Comparison of ENCODE assay signal across 9 mouse cellular contexts in the genomic region with DNA sequence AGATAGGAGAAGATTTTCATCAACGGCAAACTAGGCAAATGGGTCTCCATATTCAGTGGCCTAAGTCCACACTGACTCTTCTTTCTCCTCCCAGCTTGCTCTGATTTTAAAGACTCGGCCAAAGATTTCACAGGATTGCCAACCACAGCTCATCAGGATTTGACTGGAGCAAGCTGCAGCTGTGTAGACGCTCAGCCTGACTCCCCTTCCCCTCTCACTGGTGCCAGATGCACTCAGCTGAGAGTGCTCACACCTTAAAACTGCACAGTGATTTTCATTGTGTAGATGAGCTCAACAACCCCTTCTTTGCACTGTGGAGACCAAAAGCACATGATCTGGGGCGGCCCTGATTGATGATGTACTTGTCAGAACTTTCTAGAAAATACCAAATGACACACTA. TPM values are rescaled to one million over a fixed set of nuclear protein-coding genes. Genes with fewer than 3 reads are reported as not detected.
DNase-seq lines count a peak whose midpoint lies in the region; TF ChIP-seq lines count a peak whose summit lies in the region.
"Not testable (repeated sequence)": the region's sequence is repeated elsewhere in the genome, so short reads cannot be mapped to it uniquely, and the experiment has no call there.
"Had no signal": no experiment of that assay in that cellular context is flagged by ENCODE, and none has a peak within 500 bp of the region (broad histone marks: within the 10 kb centered on the region; RNA-seq: fewer than 3 reads in every experiment).

A gene (minus strand): TSS at position 101 of the 400 bp plus-strand sequence.

- not testable (repeated sequence) for H3K27me3 ChIP-seq in testis, adult 2 months (ENCODE audit: control insufficient read depth, insufficient read depth, low read length)

- H3K36me3 ChIP-seq in testis, adult 2 months (ENCODE audit: control insufficient read depth, insufficient read depth, low read length), result not testable (repeated sequence)

- peak; percentile 33 for DNase-seq in heart, adult 11 months
- DNase-seq in urinary bladder, adult 2 months (ENCODE audit: low spot score), result not testable (repeated sequence)

- H3K27ac ChIP-seq in testis, adult 2 months (ENCODE audit: control insufficient read depth, insufficient read depth, low read depth, low read length), result not testable (repeated sequence)

- not testable (repeated sequence) for H3K4me1 ChIP-seq in testis, adult 2 months (ENCODE audit: control insufficient read depth, insufficient read depth, low read length)

- TF ChIP-seq CTCF in testis, adult 2 months (IDR thresholded peaks at IDR 0.05; ENCODE audit: control insufficient read depth, insufficient read depth, insufficient replicate concordance, low read depth, low read length), result not testable (repeated sequence)

- not testable (repeated sequence) for TF ChIP-seq POLR2A in testis, adult 2 months (IDR thresholded peaks at IDR 0.05; ENCODE audit: control insufficient read depth, low read depth, low read length)

- not testable (repeated sequence) for H3K4me3 ChIP-seq in testis, adult 2 months (ENCODE audit: control insufficient read depth, low read depth, low read length)

RNA-seq across cellular contexts. Expression of the gene that starts here (rescaled TPM):
- 28.1 and 37.2 TPM in 2 replicates for polyA plus RNA-seq in testis, adult 2 months (2012; rRNA removed)
- 8.2 and 17.0 TPM in 2 replicates for polyA plus RNA-seq in urinary bladder, adult 2 months (2012; rRNA removed)
- polyA plus RNA-seq: activated CD4-positive, CD25-positive, alpha-beta regulatory T cell, adult 4 months; adrenal gland, adult 2 months; C2C12; CD4-positive, CD25-positive, alpha-beta regulatory T cell, adult 4 months; G1E; Patski had no signal
